Mouse (Mus musculus) embryonic facial prominence, embryonic 14.5 days (tissue): ENCODE measurements at regions not wholly inside any gene's neighbourhood (a gene's known extent, or its start where the extent isn't known, plus 50 kb on each side); places are given as distances from the start of the nearest gene placed in this dataset.

Experiments used
- ATAC-seq: fragments of 200-750 bp; cut with Nextera tagmentation; 2 replicates; pipeline ENCODE4 v1.8.0; 2017; ENCODE audit warnings: low read depth, moderate number of reproducible peaks, moderate TSS enrichment
- DNase-seq: peaks from one replicate; pipeline ENCODE4 v3.0.0-alpha.2; 2015; ENCODE audit warnings: low spot score
- H3K27ac ChIP-seq: fragments of 300-500 bp; sonication (generic); replicated peaks from 2 replicates; pipeline ENCODE4 v1.5.1; 2014; ENCODE audit warnings: low read depth, mild to moderate bottlenecking, low read length, moderate library complexity
- H3K27me3 ChIP-seq: fragments of 300-500 bp; sonication (generic); replicated peaks from 2 replicates; pipeline ENCODE4 v1.6.1; 2014; ENCODE audit warnings: low read length; ENCODE audit not compliant: control insufficient read depth, insufficient read depth
- H3K36me3 ChIP-seq: fragments of 300-500 bp; sonication (generic); 2 replicates; pipeline ENCODE4 v1.6.1; 2014; ENCODE audit warnings: low read length, mixed read lengths; ENCODE audit not compliant: control insufficient read depth, insufficient read depth
- H3K4me1 ChIP-seq: fragments of 300-500 bp; sonication (generic); 2 replicates; pipeline ENCODE4 v1.6.1; 2014; ENCODE audit warnings: antibody characterized with exemption, low read length; ENCODE audit not compliant: control insufficient read depth, insufficient read depth
- H3K4me2 ChIP-seq: fragments of 300-500 bp; sonication (generic); 2 replicates; pipeline ENCODE4 v1.6.1; 2014; ENCODE audit warnings: low read depth, mild to moderate bottlenecking, low read length, moderate library complexity, mixed read lengths
- H3K4me3 ChIP-seq: fragments of 300-500 bp; sonication (generic); 2 replicates; pipeline ENCODE4 v1.5.1; 2014; ENCODE audit warnings: low read depth, mild to moderate bottlenecking, low read length
- H3K9ac ChIP-seq: fragments of 300-500 bp; sonication (generic); 2 replicates; pipeline ENCODE4 v1.6.1; 2014; ENCODE audit warnings: low read depth, mild to moderate bottlenecking, low read length, moderate library complexity, mixed read lengths
- H3K9me3 ChIP-seq: fragments of 300-500 bp; sonication (generic); 2 replicates; pipeline ENCODE4 v1.6.1; 2016; ENCODE audit warnings: low read length; ENCODE audit not compliant: control insufficient read depth
- WGBS: fragments of 180-500 bp; shearing (Covaris S2); extraction: QIAGEN DNeasy Blood & Tissue Kit; methylation state at CpG from one replicate; pipeline ENCODE4 v1.1.7; 2014; 5-methylcytosine and 5-hydroxymethylcytosine counted together

DNA sequence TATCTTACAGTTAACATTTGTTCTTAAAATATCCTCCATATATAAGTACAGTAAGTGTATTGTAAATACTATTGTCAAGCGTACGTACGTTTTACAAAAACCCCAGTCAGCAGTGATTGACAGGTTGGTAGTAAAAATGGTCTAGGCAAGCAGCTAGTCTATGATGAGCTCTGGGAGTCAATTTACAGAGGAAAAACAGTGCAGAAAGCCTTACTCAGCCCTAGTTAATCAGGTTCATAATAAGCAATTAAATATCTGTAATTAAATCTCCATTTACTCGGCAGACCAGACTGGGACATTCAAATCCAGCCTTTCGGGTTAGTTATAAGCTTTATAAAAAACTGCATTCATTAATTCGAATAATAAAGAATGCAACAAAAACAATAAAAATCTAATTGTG lies 394.7 kb downstream of the Atp6ap1l start:
- Histone ChIP-seq H3K36me3 (no peaks in the 10 kb centered on the region), H3K27ac (no peak overlapping the region), H3K9ac (no peak overlapping the region), H3K9me3 (no peaks in the 10 kb centered on the region), H3K4me2 (no peak overlapping the region), H3K4me1 (peaks cover 3% of the 10 kb centered on the region; the same call in 1 of the 2 replicates), H3K27me3 (no peaks in the 10 kb centered on the region), H3K4me3 (no peak overlapping the region)
- ATAC-seq: no peak
- no peak for DNase-seq
- 66% methylated on average over 6 of the region's 6 CpGs for WGBS

GRCm38 (mm10) chr13:90503188-90503587 lies 402.0 kb downstream of the Atp6ap1l start:
- Histone ChIP-seq H3K9ac (no peak overlapping the region), H3K27ac (peak overlapping the region; percentile 52; the same call in 1 of the 2 replicates), H3K27me3 (no peaks in the 10 kb centered on the region), H3K4me3 (no peak overlapping the region), H3K9me3 (no peaks in the 10 kb centered on the region), H3K4me2 (no peak overlapping the region), H3K36me3 (no peaks in the 10 kb centered on the region), H3K4me1 (peaks cover 14% of the 10 kb centered on the region)
- WGBS: 69% methylated on average over 2 of the region's 2 CpGs
- ATAC-seq (peak; percentile 18; the same call in 1 of the 2 replicates), DNase-seq (peak; percentile 76)

GRCm38 (mm10) chr13:90502141-90502540 lies 403.0 kb downstream of the Atp6ap1l start:
- DNase-seq (peak; percentile 62), ATAC-seq (no peak)
- Histone ChIP-seq H3K4me3 (no peak overlapping the region), H3K27me3 (no peaks in the 10 kb centered on the region), H3K27ac (peak overlapping the region; percentile 52; the same call in 1 of the 2 replicates), H3K9me3 (no peaks in the 10 kb centered on the region), H3K36me3 (no peaks in the 10 kb centered on the region), H3K4me2 (no peak overlapping the region), H3K9ac (no peak overlapping the region), H3K4me1 (peaks cover 19% of the 10 kb centered on the region)
- 60% methylated on average over 1 of the region's 1 CpGs for WGBS

- no peaks in the 10 kb centered on the region for H3K27me3 ChIP-seq
- H3K4me2 ChIP-seq: no peak overlapping the region
- no peak for DNase-seq
- H3K9me3 ChIP-seq: no peaks in the 10 kb centered on the region
- H3K4me1 ChIP-seq: peaks cover 16% of the 10 kb centered on the region
- H3K27ac ChIP-seq: no peak overlapping the region
- 85% methylated on average over 3 of the region's 3 CpGs for WGBS
- no peak overlapping the region for H3K4me3 ChIP-seq
- no peak for ATAC-seq
- H3K9ac ChIP-seq: no peak overlapping the region
- no peaks in the 10 kb centered on the region for H3K36me3 ChIP-seq
Observed at GRCm38 (mm10) chr13:90498978-90499377, 406.2 kb downstream of the Atp6ap1l start.

DNA sequence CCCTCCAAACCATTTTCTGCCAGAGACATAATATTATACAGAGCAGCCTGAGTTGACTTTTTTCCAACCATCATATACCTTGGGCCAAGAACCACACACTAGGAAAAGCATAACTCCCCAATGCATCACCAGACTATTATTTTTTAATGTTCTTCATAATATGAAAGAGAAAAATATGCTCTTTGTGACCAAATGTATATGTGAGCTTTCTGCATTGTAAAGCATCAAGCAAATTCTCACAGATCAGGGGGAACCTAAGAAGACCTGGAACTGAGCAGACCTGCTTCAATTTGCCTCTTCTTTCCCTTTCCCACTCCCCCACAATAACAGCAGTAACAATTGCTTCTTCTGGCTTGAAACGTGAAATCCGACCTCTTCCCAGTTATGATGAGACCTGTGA lies 407.6 kb downstream of the Atp6ap1l start:
- H3K27ac ChIP-seq: no peak overlapping the region

DNA sequence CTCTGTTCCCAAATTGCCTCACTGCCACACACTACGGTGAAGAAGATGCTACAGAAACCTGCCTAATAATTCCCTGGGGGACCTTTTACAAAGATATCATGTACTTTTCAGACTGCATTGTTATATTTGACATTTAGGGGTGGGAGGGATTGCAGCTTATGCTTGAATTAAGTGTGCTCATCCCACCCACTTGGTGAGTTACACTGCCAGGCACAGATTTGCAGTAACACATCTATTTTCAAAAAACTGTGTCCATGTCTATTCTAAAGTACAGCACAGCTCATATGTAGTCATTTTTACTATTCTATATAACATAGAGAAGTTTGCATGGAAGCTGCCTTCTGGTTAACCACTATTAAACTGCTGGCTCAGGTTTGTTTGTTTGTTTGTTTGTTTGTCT lies 404.3 kb upstream of the Xrcc4 start:
- DNase-seq (no peak), ATAC-seq (no peak; the same call in 1 of the 2 replicates)
- Histone ChIP-seq H3K27ac (no peak overlapping the region), H3K36me3 (no peaks in the 10 kb centered on the region), H3K4me2 (no peak overlapping the region), H3K4me3 (no peak overlapping the region), H3K9ac (no peak overlapping the region), H3K4me1 (peaks cover 17% of the 10 kb centered on the region), H3K9me3 (no peaks in the 10 kb centered on the region), H3K27me3 (no peaks in the 10 kb centered on the region)
- 38% methylated on average over 1 of the region's 1 CpGs for WGBS

More for the DNA sequence above, 407.6 kb downstream of the Atp6ap1l start:
- ATAC-seq: peak; percentile 62
- Histone ChIP-seq H3K9me3 (no peaks in the 10 kb centered on the region), H3K4me3 (no peak overlapping the region), H3K36me3 (no peaks in the 10 kb centered on the region), H3K4me2 (no peak overlapping the region), H3K4me1 (peaks cover 16% of the 10 kb centered on the region; the same call in 1 of the 2 replicates), H3K27me3 (no peaks in the 10 kb centered on the region), H3K9ac (no peak overlapping the region)
- WGBS: 39% methylated on average over 2 of the region's 2 CpGs
- DNase-seq: peak; percentile 79

- no peaks in the 10 kb centered on the region for H3K36me3 ChIP-seq
- DNase-seq (peak; percentile 8), ATAC-seq (no peak)
- no peaks in the 10 kb centered on the region for H3K27me3 ChIP-seq
- no peak overlapping the region for H3K4me3 ChIP-seq
- peaks cover 8% of the 10 kb centered on the region; the same call in 1 of the 2 replicates for H3K4me1 ChIP-seq
- peak overlapping the region; percentile 8; the same call in 1 of the 2 replicates for H3K9ac ChIP-seq
- WGBS: 32% methylated on average over 8 of the region's 8 CpGs
- no peaks in the 10 kb centered on the region for H3K9me3 ChIP-seq
- H3K27ac ChIP-seq: no peak overlapping the region; the same call in 1 of the 2 replicates
- no peak overlapping the region for H3K4me2 ChIP-seq
Observed at GRCm38 (mm10) chr13:90490991-90491951, 401.9 kb upstream of the Xrcc4 start.

DNA sequence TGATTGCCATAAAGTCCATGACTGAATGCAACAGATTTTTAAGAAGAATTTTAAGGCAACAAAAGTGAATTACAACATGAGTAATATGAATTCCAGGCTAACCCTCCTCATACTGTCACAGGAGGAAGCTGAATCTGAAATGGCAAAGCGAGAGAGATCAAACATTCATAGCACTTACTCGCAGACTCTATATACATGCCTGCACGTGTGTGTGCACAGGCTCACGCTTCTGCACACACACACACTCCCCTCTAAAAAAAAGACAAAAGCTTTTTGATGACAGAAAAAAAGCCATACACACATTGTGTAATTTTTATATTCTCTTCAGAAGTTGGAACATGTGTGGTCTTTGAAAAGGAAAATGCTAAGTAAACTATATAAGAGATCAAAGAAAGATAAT lies 391.1 kb upstream of the Xrcc4 start:
- Histone ChIP-seq H3K9me3 (no peaks in the 10 kb centered on the region), H3K27ac (no peak overlapping the region), H3K9ac (no peak overlapping the region), H3K36me3 (no peaks in the 10 kb centered on the region), H3K4me3 (no peak overlapping the region), H3K27me3 (no peaks in the 10 kb centered on the region), H3K4me2 (no peak overlapping the region), H3K4me1 (no peaks in the 10 kb centered on the region)
- ATAC-seq (no peak), DNase-seq (no peak)
- WGBS: 83% methylated on average over 4 of the region's 4 CpGs
